Mouse (Mus musculus) lung, postnatal 0 days (tissue): ENCODE results near the gene Olfr1380.

Source experiments
- CTCF ChIP-seq: IDR thresholded peaks from 2 replicates; pipeline ENCODE4 v1.5.1; 2016; ENCODE audit warnings: antibody characterized with exemption, mild to moderate bottlenecking
- EP300 ChIP-seq: IDR thresholded peaks from 2 replicates; pipeline ENCODE4 v1.6.1; 2016; ENCODE audit warnings: antibody characterized with exemption, mild to moderate bottlenecking, control low read depth

DNA sequence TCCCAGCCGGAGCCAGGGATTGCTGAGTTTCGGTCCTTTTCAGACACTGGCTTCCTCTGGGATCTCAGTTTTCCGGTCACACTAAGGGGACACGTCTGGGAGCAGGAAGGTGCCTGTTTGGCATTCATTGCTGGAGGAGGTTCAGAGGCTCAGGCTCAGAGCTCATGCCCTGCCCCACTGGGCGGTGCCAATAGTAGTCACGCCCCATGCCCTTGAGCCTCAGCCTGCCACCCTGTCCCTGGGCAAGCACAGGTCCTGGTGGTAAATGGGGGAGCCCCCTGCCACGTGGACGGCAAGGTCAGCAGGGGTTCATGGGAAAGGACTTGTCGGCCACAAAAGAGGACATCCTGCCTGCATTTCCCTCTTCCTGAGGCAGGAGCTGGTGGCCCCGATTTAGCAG lies 56.7 kb downstream of the Olfr1380 start:
- no peak for TF ChIP-seq CTCF
- no peak for TF ChIP-seq EP300
